Mouse (Mus musculus) layer of hippocampus, postnatal 25 days (tissue): ENCODE measurements at regions not wholly inside any gene's neighbourhood (a gene's known extent, or its start where the extent isn't known, plus 50 kb on each side); places are given as distances from the start of the nearest gene placed in this dataset.
A peak's percentile ranks its signal among the peaks of the same experiment; 100 is the strongest.
"Not testable (repeated sequence)": the region's sequence is repeated elsewhere in the genome, so short reads cannot be mapped to it uniquely, and the experiment has no call there.

ENCODE experiments used
- DNase-seq, 2 experiments: peaks; one replicate each; pipeline ENCODE4 v3.0.0; 2022; ENCODE audit warnings: mixed read lengths in 2 of 2, low spot score in 1 of 2; ENCODE audit errors: extremely low spot score in 1 of 2

- DNase-seq: no peak
Observed at GRCm38 (mm10) chr16:89718921-89719320, 147.9 kb upstream of the Krtap11-1 start.

- not testable (repeated sequence) for DNase-seq
Observed at GRCm38 (mm10) chr16:89715716-89716115, 144.7 kb upstream of the Krtap11-1 start.

GRCm38 (mm10) chr16:89704316-89704715, 133.3 kb upstream of the Krtap11-1 start:
- no peak for DNase-seq

GRCm38 (mm10) chr16:89703158-89703557, 132.2 kb upstream of the Krtap11-1 start:
- DNase-seq: peak in 1 of 2 experiments; percentile 15

- DNase-seq: no peak
Observed at GRCm38 (mm10) chr16:89702406-89702805, 131.4 kb upstream of the Krtap11-1 start.

GRCm38 (mm10) chr16:89701741-89702140, 130.8 kb upstream of the Krtap11-1 start:
- no peak for DNase-seq

- no peak for DNase-seq
Observed at GRCm38 (mm10) chr16:89699710-89700109, 128.7 kb upstream of the Krtap11-1 start.

- no peak for DNase-seq
Observed at GRCm38 (mm10) chr16:89695833-89696232, 124.8 kb upstream of the Krtap11-1 start.

- no peak for DNase-seq
Observed at GRCm38 (mm10) chr16:89695406-89695805, 124.4 kb upstream of the Krtap11-1 start.

GRCm38 (mm10) chr16:89693321-89693720, 122.3 kb upstream of the Krtap11-1 start:
- no peak for DNase-seq

- no peak for DNase-seq
Observed at GRCm38 (mm10) chr16:89679438-89679837, 108.5 kb upstream of the Krtap11-1 start.

- no peak for DNase-seq
Observed at GRCm38 (mm10) chr16:89678446-89679015, 107.5 kb upstream of the Krtap11-1 start.

GRCm38 (mm10) chr16:89675009-89675785, 104.2 kb upstream of the Krtap11-1 start:
- DNase-seq: no peak

GRCm38 (mm10) chr16:89674159-89674902, 103.3 kb upstream of the Krtap11-1 start:
- no peak for DNase-seq

GRCm38 (mm10) chr16:89671188-89671726, 100.3 kb upstream of the Krtap11-1 start:
- DNase-seq: no peak

- DNase-seq: no peak
Observed at GRCm38 (mm10) chr16:89660071-89660470, 89.1 kb upstream of the Krtap11-1 start.

GRCm38 (mm10) chr16:89656036-89656435, 85.1 kb upstream of the Krtap11-1 start:
- no peak for DNase-seq

- DNase-seq: no peak
Observed at GRCm38 (mm10) chr16:89648651-89649050, 77.7 kb upstream of the Krtap11-1 start.

GRCm38 (mm10) chr16:89633917-89634601, 63.1 kb upstream of the Krtap11-1 start:
- DNase-seq: no peak

GRCm38 (mm10) chr16:89632114-89632622, 61.2 kb upstream of the Krtap11-1 start:
- no peak for DNase-seq
